Mouse (Mus musculus) macrophage (primary cell): ENCODE results near the gene Tmem127. TPM values are rescaled to one million over a fixed set of nuclear protein-coding genes. Genes with fewer than 3 reads are reported as not detected.
A peak's percentile ranks its signal among the peaks of the same experiment; 100 is the strongest.
"Not testable (repeated sequence)": the region's sequence is repeated elsewhere in the genome, so short reads cannot be mapped to it uniquely, and the experiment has no call there.

ENCODE experiments used
- H3K27ac ChIP-seq: fragments of 350-480 bp; formaldehyde crosslinking; 2 replicates; pipeline ENCODE4 v1.9.0; 2021
- H3K36me3 ChIP-seq: fragments of 350-480 bp; formaldehyde crosslinking; 2 replicates; pipeline ENCODE4 v1.9.0; 2021; ENCODE audit errors: inconsistent target
- H3K4me3 ChIP-seq: fragments of 350-480 bp; formaldehyde crosslinking; 2 replicates; pipeline ENCODE4 v1.9.0; 2021; ENCODE audit errors: inconsistent target
- H3K79me2 ChIP-seq: fragments of 350-480 bp; formaldehyde crosslinking; 2 replicates; pipeline ENCODE4 v1.9.0; 2021; ENCODE audit errors: inconsistent target
- WGBS: methylation state at CpG from one replicate; pipeline ENCODE4 v1.1.7; 2026; ENCODE audit warnings: inconsistent platforms; ENCODE audit not compliant: missing documents; 5-methylcytosine and 5-hydroxymethylcytosine counted together
- polyA plus RNA-seq: library from polyadenylated mRNA; stranded (reverse); fragments of 250-400 nt; gene quantifications from 3 replicates; pipeline ENCODE4 v1.2.4, GENCODE M21; 2018; ENCODE audit warnings: inconsistent platforms
- total RNA-seq, 78 experiments: library from RNA; depleted of rRNA; stranded (reverse); fragments of 250-400 nt; gene quantifications; 1 replicate in 9 of 78; 2 replicates in 24 of 78; 3 replicates in 43 of 78; 4 replicates in 2 of 78; pipeline ENCODE4 v1.2.4; 2018; ENCODE audit warnings: inconsistent platforms in 56 of 78

Gene Tmem127
- total RNA-seq (2018; cell fraction: chromatin; rRNA removed): 10 to 100 TPM; 22.0 to 57.3 (median 36.0) TPM
- 10 to 100 TPM; 49.5 to 72.8 (median 64.1) TPM for total RNA-seq (2018; cell fraction: cytosol; rRNA removed)
- 100 to 1,000 TPM in 2 of 26 experiments, 10 to 100 TPM in 24; 37.8 to 107 (median 76.3) TPM for total RNA-seq (2018; cell fraction: nucleus; rRNA removed)
- 41.4 to 70.2 TPM (median 50.3 TPM) in 3 replicates for polyA plus RNA-seq

- Histone ChIP-seq H3K79me2 (peaks cover 64% of the 10 kb centered on the region), H3K27ac (peak within 1 kb of the TSS; percentile 69), H3K36me3 (peaks cover 22% of the 10 kb centered on the region), H3K4me3 (peak within 1 kb of the TSS; percentile 95)
- WGBS: under 1% methylated on average over 47 of the region's 53 CpGs
Observed at GRCm38 (mm10) chr2:127247592-127248333, at the start of gene Tmem127, which contains the start of gene Ciao1. Tmem127 (plus strand) TSS chr2:127247908. Ciao1 (minus strand) TSS chr2:127247816.

- no peak overlapping the region for H3K27ac ChIP-seq
- 24% methylated on average over 3 of the region's 3 CpGs for WGBS
Observed at GRCm38 (mm10) chr2:127204932-127205331, 42.8 kb upstream of the Tmem127 start.

DNA sequence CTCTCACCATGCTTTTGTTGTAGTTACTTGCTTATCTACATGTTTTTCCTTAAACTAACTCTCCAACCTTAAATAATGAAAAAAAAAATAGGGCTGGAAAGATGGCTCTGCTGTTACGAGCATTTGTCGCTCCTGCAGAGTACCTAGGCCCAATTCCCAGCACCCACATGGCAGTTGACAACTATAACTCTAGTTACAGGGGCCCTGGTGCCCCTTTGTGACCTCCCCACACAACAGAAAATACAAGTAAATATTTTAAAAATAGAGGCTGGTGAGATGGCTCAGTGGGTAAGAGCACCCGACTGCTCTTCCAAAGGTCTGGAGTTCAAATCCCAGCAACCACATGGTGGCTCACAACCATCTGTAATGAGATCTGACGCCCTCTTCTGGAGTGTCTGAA lies 41.8 kb upstream of the Tmem127 start:
- WGBS: 96% methylated on average over 2 of the region's 4 CpGs
- not testable (repeated sequence) for H3K27ac ChIP-seq, H3K4me3 ChIP-seq
- Histone ChIP-seq H3K79me2 (peaks cover 28% of the 10 kb centered on the region), H3K36me3 (peaks cover 20% of the 10 kb centered on the region)

More at GRCm38 (mm10) chr2:127204932-127205331, 42.8 kb upstream of the Tmem127 start:
- no peak overlapping the region for H3K4me3 ChIP-seq
- peaks cover 10% of the 10 kb centered on the region; the same call in 1 of the 2 replicates for H3K36me3 ChIP-seq
- H3K79me2 ChIP-seq: peaks cover 18% of the 10 kb centered on the region

DNA sequence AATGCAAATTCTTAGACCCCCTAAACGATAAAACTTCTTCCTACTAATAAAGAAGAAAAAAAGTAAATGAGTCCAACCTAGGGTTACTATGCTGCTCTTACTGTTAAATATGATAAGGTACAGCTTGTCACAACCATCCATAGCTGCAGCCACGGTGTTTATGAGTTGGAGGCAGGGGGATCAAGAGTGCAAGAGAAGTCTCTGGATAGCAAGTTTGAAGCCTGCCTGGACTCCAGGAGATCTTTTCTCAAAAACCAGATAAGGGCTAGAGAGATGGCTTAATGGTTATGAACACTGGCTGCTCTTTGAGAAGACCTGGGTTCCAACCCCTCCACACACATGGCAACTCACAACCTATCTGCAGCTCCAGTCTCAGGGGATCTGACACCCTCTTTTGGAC lies 40.8 kb upstream of the Tmem127 start:
- peaks cover 28% of the 10 kb centered on the region for H3K36me3 ChIP-seq
- peaks cover 29% of the 10 kb centered on the region for H3K79me2 ChIP-seq
- no peak overlapping the region for H3K27ac ChIP-seq
- WGBS: 88% methylated on average over 2 of the region's 2 CpGs
- H3K4me3 ChIP-seq: no peak overlapping the region

GRCm38 (mm10) chr2:127207547-127208451 lies 39.9 kb upstream of the Tmem127 start, which contains the start of the genes 1810024B03Rik and Snrnp200:
1810024B03Rik (minus strand) TSS chr2:127208280.
Snrnp200 (plus strand) TSS chr2:127208386.
- Histone ChIP-seq H3K79me2 (peaks cover 29% of the 10 kb centered on the region), H3K36me3 (peaks cover 32% of the 10 kb centered on the region)
- WGBS: 5% methylated on average over 34 of the region's 36 CpGs

GRCm38 (mm10) chr2:127208452-127208769 lies 39.3 kb upstream of the Tmem127 start:
- Histone ChIP-seq H3K27ac (peak overlapping the region; percentile 63), H3K4me3 (peak overlapping the region; percentile 100), H3K36me3 (peaks cover 37% of the 10 kb centered on the region), H3K79me2 (peaks cover 29% of the 10 kb centered on the region)
- WGBS: under 1% methylated on average over 17 of the region's 17 CpGs

More at GRCm38 (mm10) chr2:127207547-127208451, 39.9 kb upstream of the Tmem127 start, which contains the start of the genes 1810024B03Rik and Snrnp200:
- Histone ChIP-seq H3K27ac (peak within 1 kb of the TSS; percentile 63), H3K4me3 (peak within 1 kb of the TSS; percentile 100)

- Histone ChIP-seq H3K4me3 (no peak overlapping the region), H3K79me2 (peaks cover 29% of the 10 kb centered on the region), H3K27ac (no peak overlapping the region), H3K36me3 (peaks cover 56% of the 10 kb centered on the region)
- WGBS: 92% methylated on average over 9 of the region's 11 CpGs
Observed at GRCm38 (mm10) chr2:127210701-127211100, 37.0 kb upstream of the Tmem127 start.

DNA sequence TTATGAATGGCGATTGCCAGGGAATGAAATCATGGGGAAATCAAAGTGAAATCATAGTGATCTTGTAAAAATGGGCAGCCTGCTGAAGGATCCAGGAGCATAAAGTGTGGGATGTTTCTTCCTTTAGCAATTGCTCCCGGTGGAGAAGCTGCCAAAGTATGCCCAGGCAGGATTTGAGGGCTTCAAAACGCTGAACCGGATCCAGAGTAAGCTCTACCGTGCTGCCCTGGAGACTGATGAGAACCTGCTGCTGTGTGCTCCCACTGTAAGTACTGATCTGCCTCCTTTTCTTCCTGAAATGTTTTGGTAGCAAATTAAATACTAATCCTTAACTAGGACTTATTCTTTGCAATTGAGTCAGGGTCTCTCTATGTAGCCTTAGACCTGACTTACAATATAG lies 30.0 kb upstream of the Tmem127 start:
- Histone ChIP-seq H3K27ac (no peak overlapping the region), H3K79me2 (no peaks in the 10 kb centered on the region), H3K4me3 (no peak overlapping the region), H3K36me3 (peaks cover 94% of the 10 kb centered on the region)
- 96% methylated on average over 5 of the region's 5 CpGs for WGBS

DNA sequence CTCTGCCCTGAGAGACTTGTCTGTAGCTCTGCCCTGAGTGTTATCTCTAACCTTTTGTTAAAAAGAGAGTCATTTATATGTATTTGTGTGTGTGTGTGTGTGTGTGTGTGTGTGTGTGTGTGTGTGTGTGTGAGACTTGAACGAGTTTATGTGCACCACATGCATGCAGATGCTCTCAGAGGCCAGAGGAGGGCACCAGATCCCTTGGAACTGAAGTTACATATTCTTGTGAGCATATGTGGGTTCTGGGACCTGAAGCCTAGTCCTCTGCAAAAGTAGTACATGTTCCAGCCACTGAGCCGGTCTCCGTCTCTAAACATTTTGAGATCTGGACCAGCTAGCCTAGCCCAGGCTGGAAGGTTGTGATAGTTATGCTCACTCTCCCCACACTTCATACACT lies 22.4 kb upstream of the Tmem127 start:
- H3K4me3 ChIP-seq: no peak overlapping the region
- WGBS: 100% methylated on average over 2 of the region's 3 CpGs

GRCm38 (mm10) chr2:127237897-127238610 lies 9.7 kb upstream of the Tmem127 start:
- whole genome bisulfite sequencing: over 99% methylated on average over 11 of the region's 11 CpGs
- Histone ChIP-seq H3K4me3 (no peak overlapping the region), H3K79me2 (no peaks in the 10 kb centered on the region), H3K36me3 (peaks cover 95% of the 10 kb centered on the region), H3K27ac (no peak overlapping the region)

More for the DNA sequence above, 22.4 kb upstream of the Tmem127 start:
- peaks cover 98% of the 10 kb centered on the region for H3K36me3 ChIP-seq
- H3K27ac ChIP-seq: no peak overlapping the region
- H3K79me2 ChIP-seq: no peaks in the 10 kb centered on the region

DNA sequence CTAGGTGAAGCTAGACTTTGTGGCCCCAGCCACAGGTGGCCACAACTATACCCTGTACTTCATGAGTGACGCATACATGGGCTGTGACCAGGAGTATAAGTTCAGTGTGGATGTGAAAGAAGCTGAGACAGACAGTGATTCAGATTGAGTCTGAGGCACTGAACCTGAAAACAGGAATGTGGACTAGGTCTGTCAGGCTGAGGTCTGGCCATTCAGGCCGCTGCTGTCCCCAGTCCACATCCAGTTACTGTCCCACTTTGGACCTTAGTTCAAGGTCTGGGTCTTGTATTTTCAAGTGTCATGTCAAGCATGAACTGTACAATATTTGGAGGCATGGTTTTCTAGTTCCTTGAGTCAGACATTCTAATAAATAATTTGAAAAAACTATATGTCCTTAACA lies 7.6 kb upstream of the Tmem127 start:
- Histone ChIP-seq H3K4me3 (no peak overlapping the region), H3K27ac (no peak overlapping the region), H3K36me3 (peaks cover 83% of the 10 kb centered on the region), H3K79me2 (no peaks in the 10 kb centered on the region)
- 100% methylated on average over 2 of the region's 2 CpGs for WGBS

DNA sequence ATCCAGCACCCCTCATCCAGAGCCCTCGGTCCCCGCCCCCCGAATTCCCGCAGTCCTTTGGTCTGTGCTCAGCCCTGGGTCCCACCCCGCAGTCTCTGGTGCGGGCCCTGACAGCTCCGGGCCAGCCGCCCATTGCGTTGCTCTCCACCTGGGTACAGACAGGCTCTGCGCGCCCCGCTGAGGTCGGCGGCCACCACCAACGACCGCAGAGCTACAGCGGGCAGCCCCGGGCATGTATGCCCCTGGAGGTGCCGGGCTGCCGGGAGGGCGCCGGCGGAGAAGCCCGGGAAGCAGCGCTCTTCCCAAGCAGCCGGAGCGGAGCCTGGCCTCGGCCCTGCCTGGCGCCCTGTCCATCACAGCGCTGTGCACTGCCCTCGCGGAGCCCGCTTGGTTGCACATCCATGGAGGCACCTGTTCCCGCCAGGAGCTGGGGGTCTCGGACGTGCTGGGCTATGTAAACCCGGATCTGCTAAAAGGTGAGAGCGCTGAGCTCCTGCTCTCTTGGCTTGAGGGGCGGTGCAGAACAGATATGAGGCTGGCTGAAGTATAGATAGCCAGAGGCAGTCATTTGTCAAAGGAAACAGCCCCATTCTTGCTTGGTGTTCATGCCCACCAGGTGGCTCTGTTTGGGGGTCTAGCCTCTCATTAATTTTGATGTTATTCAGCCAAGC lies 761 bp downstream of the Tmem127 start:
- peak overlapping the region; percentile 95 for H3K4me3 ChIP-seq
- peak overlapping the region; percentile 69 for H3K27ac ChIP-seq

DNA sequence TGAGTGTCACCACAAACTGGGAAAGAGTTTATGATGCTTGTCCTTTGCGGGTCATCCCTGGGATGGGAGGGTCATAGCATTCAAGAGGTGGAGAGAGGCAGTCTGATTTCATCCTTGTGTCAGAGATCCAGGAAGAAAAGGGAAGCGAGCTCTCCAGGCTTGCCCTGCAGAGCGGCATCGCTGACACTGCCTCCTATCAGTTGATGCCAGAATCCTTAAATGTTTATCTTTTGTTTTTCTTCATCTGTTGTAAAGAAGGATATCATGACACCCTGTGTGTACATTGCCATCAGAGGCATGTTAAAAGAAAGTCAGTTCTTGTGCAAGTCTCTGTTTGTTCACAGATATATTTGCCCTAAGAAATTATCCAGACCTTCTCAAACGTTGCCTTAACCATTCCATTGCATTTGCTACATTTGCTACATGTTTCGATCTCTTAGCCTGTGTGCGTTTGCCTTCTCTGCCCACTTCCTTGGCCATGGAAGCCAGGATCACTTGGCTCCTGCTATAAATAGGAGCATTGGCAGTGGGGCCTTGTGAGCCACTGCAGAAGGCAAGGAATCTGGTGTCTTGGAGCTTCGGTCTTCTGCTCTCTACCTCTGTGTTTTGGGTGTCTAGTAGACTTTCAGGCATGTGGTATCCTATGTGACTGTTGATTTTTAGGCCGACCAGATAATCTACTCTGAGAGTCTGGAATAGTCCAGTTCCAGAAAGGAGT lies 2.7 kb downstream of the Tmem127 start:
- Histone ChIP-seq H3K4me3 (no peak overlapping the region), H3K27ac (no peak overlapping the region), H3K36me3 (peaks cover 7% of the 10 kb centered on the region; the same call in 1 of the 2 replicates), H3K79me2 (peaks cover 90% of the 10 kb centered on the region)
- WGBS: 95% methylated on average over 9 of the region's 9 CpGs

More for the DNA sequence above, 761 bp downstream of the Tmem127 start:
- Histone ChIP-seq H3K79me2 (peaks cover 71% of the 10 kb centered on the region), H3K36me3 (peaks cover 18% of the 10 kb centered on the region)
- WGBS: under 1% methylated on average over 36 of the region's 39 CpGs
